ENCODE assay signal across 8 mouse cellular contexts in genomic region chr3:108282401-108283240, GRCm38 (mm10). TPM values are rescaled to one million over a fixed set of nuclear protein-coding genes. Genes with fewer than 3 reads are reported as not detected.
DNase-seq lines count a peak whose midpoint lies in the region; ATAC-seq and TF ChIP-seq lines count a peak whose summit lies in the region.

No protein-coding gene starts in this region.

- H3K4me1 ChIP-seq in heart, adult 2 months (ENCODE audit: control insufficient read depth, insufficient read depth, low read length), result no peaks in the 10 kb centered on the region
- H3K4me1 ChIP-seq in limb, embryonic 12.5 days (replicated peaks), result peaks cover 26% of the 10 kb centered on the region
- H3K4me1 ChIP-seq in midbrain, embryonic 16.5 days (ENCODE audit: control insufficient read depth, insufficient read depth, low read length), result peaks cover 36% of the 10 kb centered on the region

- H3K9me3 ChIP-seq in limb, embryonic 12.5 days, result no peaks in the 10 kb centered on the region
- no peaks in the 10 kb centered on the region for H3K9me3 ChIP-seq in midbrain, embryonic 16.5 days (replicated peaks; ENCODE audit: control insufficient read depth, low read length, poor library complexity, severe bottlenecking)

- intact Hi-C loops in heart, adult 2 months (cut with DNase I), result loop anchor here (1.0 to 2.0 kb wide), 2 partner anchors 26 to 107 kb away; no protein-coding TSS in a partner anchor
- intact Hi-C loops in heart, postnatal 25 days (cut with DNase I), result loop anchor here (1.0 to 5.0 kb wide), 2 partner anchors 35 to 107 kb away; no protein-coding TSS in a partner anchor

- WGBS in heart, adult 2 months, result 28% methylated on average over 12 of the region's 12 CpGs
- 34% methylated on average over 12 of the region's 12 CpGs for WGBS in limb, embryonic 12.5 days
- 27% methylated on average over 12 of the region's 12 CpGs for WGBS in midbrain, embryonic 16.5 days

- no peak overlapping the region for H3K27ac ChIP-seq in heart, adult 2 months
- H3K27ac ChIP-seq in limb, embryonic 12.5 days, result peak overlapping the region; percentile 88
- H3K27ac ChIP-seq in midbrain, embryonic 16.5 days (ENCODE audit: low read length), result peak overlapping the region; percentile 78

- TF ChIP-seq EP300 in heart, adult 2 months (IDR thresholded peaks at IDR 0.05; ENCODE audit: insufficient read depth, low read depth, low read length), result no peak

- DNase-seq in heart, adult 2 months, result no peak
- DNase-seq in heart, postnatal 25 days (ENCODE audit: low spot score), result no peak
- DNase-seq in R1 (ENCODE audit: low read depth, low spot score), result peak; percentile 59
- DNase-seq in forelimb bud, embryonic 11.5 days (ENCODE audit: low read depth, low spot score), result peak; percentile 68
- DNase-seq in natural killer cell, adult 2 months (ENCODE audit: low spot score in 2 of 2), result no peak

- TF ChIP-seq CTCF in heart, adult 2 months (IDR thresholded peaks at IDR 0.05), result peak; percentile 82

- H3K4me3 ChIP-seq in heart, adult 2 months, result no peak overlapping the region
- H3K4me3 ChIP-seq in limb, embryonic 12.5 days (replicated peaks), result peak overlapping the region; percentile 91; the same call in 1 of the 2 replicates
- peak overlapping the region; percentile 68; the same call in 1 of the 2 replicates for H3K4me3 ChIP-seq in midbrain, embryonic 16.5 days (ENCODE audit: low read depth, low read length)

- no peak for TF ChIP-seq POLR2A in heart, adult 2 months (IDR thresholded peaks at IDR 0.05; ENCODE audit: insufficient read depth, low read depth, low read length)

- peak overlapping the region; percentile 91 for H3K4me2 ChIP-seq in limb, embryonic 12.5 days
- peak overlapping the region; percentile 80 for H3K4me2 ChIP-seq in midbrain, embryonic 16.5 days (ENCODE audit: low read length)

- no peak overlapping the region for H3K9ac ChIP-seq in heart, adult 2 months (ENCODE audit: low read depth, low read length)
- no peak overlapping the region; the same call in 1 of the 2 replicates for H3K9ac ChIP-seq in limb, embryonic 12.5 days (replicated peaks)
- H3K9ac ChIP-seq in midbrain, embryonic 16.5 days (ENCODE audit: low read depth, low read length), result no peak overlapping the region

- H3K27me3 ChIP-seq in heart, adult 2 months (ENCODE audit: control insufficient read depth, insufficient read depth, low read length), result no peaks in the 10 kb centered on the region
- no peaks in the 10 kb centered on the region for H3K27me3 ChIP-seq in limb, embryonic 12.5 days
- no peaks in the 10 kb centered on the region for H3K27me3 ChIP-seq in midbrain, embryonic 16.5 days (ENCODE audit: control insufficient read depth, insufficient read depth, low read depth, low read length)

- no peaks in the 10 kb centered on the region for H3K79me2 ChIP-seq in heart, adult 2 months (replicated peaks; ENCODE audit: control insufficient read depth, insufficient read depth, low read length)

- H3K36me3 ChIP-seq in heart, adult 2 months (ENCODE audit: control insufficient read depth, insufficient read depth, low read length), result no peaks in the 10 kb centered on the region
- peaks cover 27% of the 10 kb centered on the region for H3K36me3 ChIP-seq in limb, embryonic 12.5 days
- H3K36me3 ChIP-seq in midbrain, embryonic 16.5 days (ENCODE audit: control insufficient read depth, insufficient read depth, low read length), result no peaks in the 10 kb centered on the region

- no peak for ATAC-seq in limb, embryonic 12.5 days (ENCODE audit: insufficient number of reproducible peaks, insufficient read depth, low FRiP score, low TSS enrichment, low read depth)
- ATAC-seq in midbrain, embryonic 16.5 days, result no peak
- no peak for ATAC-seq in monocyte, adult 5-6 weeks (replicated peaks; ENCODE audit: insufficient number of reproducible peaks, low FRiP score, low TSS enrichment, poor library complexity, severe bottlenecking)

RNA-seq across cellular contexts. Expression of gene Sort1, which starts 1.3 kb away (rescaled TPM):
- 10 to 100 TPM; 17.4 to 19.2 TPM for total RNA-seq in heart, adult 2 months (2021)
- polyA plus RNA-seq in heart, adult 2 months (2012; rRNA removed), result 33.7 and 51.9 TPM in 2 replicates
- total RNA-seq in heart, postnatal 25 days (2021), result 10 to 100 TPM; 17.1 to 18.9 TPM
- polyA plus RNA-seq in limb, embryonic 12.5 days (2016; fragmentation: Nextera tagmentation; extraction: Ambion mirVana), result 14.7 and 16.2 TPM in 2 replicates
- polyA plus RNA-seq in midbrain, embryonic 16.5 days (2015; fragmentation: Nextera tagmentation; extraction: Ambion mirVana), result 12.4 and 16.2 TPM in 2 replicates
- total RNA-seq in monocyte, adult 5-6 weeks (2017), result 31.6 to 35.5 TPM (median 32.1 TPM) in 3 replicates

RNA-seq across cellular contexts. Expression of gene Psma5, which starts 25.9 kb away (rescaled TPM):
- total RNA-seq in heart, adult 2 months (2021), result 10 to 100 TPM; 48.1 to 49.9 TPM
- polyA plus RNA-seq in heart, adult 2 months (2012; rRNA removed), result 42.4 and 75.5 TPM in 2 replicates
- total RNA-seq in heart, postnatal 25 days (2021), result 10 to 100 TPM; 52.5 to 53.8 TPM
- 297 and 302 TPM in 2 replicates for polyA plus RNA-seq in limb, embryonic 12.5 days (2016; fragmentation: Nextera tagmentation; extraction: Ambion mirVana)
- 220 and 238 TPM in 2 replicates for polyA plus RNA-seq in midbrain, embryonic 16.5 days (2015; fragmentation: Nextera tagmentation; extraction: Ambion mirVana)
- 137 to 139 TPM (median 138 TPM) in 3 replicates for total RNA-seq in monocyte, adult 5-6 weeks (2017)

RNA-seq across cellular contexts. Expression of gene Sypl2, which starts 56.2 kb away (rescaled TPM):
- total RNA-seq in heart, adult 2 months (2021), result 1 to 10 TPM in 1 of 2 experiments, under 1 TPM in 1; 0.77 to 1.2 TPM
- 0.44 and 0.64 TPM in 2 replicates for polyA plus RNA-seq in heart, adult 2 months (2012; rRNA removed)
- total RNA-seq in heart, postnatal 25 days (2021), result under 1 TPM; 0.57 to 0.87 TPM
- 0.64 and 0.87 TPM in 2 replicates for polyA plus RNA-seq in limb, embryonic 12.5 days (2016; fragmentation: Nextera tagmentation; extraction: Ambion mirVana)
- 0.30 and 0.67 TPM in 2 replicates for polyA plus RNA-seq in midbrain, embryonic 16.5 days (2015; fragmentation: Nextera tagmentation; extraction: Ambion mirVana)
- total RNA-seq in monocyte, adult 5-6 weeks (2017), result not detected in 3 replicates

Comparison
In these comparisons a context has a peak if more than half of its experiments do, and no peak if none do; other contexts are left out.
1. DNase-seq: peak in R1 (single experiment) and forelimb bud, embryonic 11.5 days (single experiment); none in heart, adult 2 months (0 of 2), heart, postnatal 25 days (single experiment) and natural killer cell, adult 2 months (0 of 2).